Mouse (Mus musculus) thymus, adult 2 months (tissue): ENCODE measurements around the gene Dpp6.

Source experiments
- CTCF ChIP-seq: fragments of 200-500 bp; IDR thresholded peaks from 2 replicates; pipeline ENCODE4 v1.5.1; 2012; ENCODE audit warnings: mild to moderate bottlenecking, control low read depth, low read length, moderate library complexity, borderline replicate concordance; ENCODE audit not compliant: control insufficient read depth, poor library complexity, insufficient read depth; ENCODE audit errors: extremely low read depth
- POLR2A ChIP-seq: fragments of 200-500 bp; IDR thresholded peaks from 2 replicates; pipeline ENCODE4 v1.6.1; 2012; ENCODE audit warnings: mild to moderate bottlenecking, low read length, control low read depth, moderate library complexity; ENCODE audit not compliant: control insufficient read depth, poor library complexity, insufficient read depth; ENCODE audit errors: extremely low read depth

- TF ChIP-seq CTCF (no peak), POLR2A (no peak)
Observed at GRCm38 (mm10) chr5:27717301-27717700, 900.3 kb downstream of the Dpp6 start.
